8 mouse cellular contexts compared by ENCODE assay signal in genomic region chr17:71474762-71475704, GRCm38 (mm10). TPM values are rescaled to one million over a fixed set of nuclear protein-coding genes. Genes with fewer than 3 reads are reported as not detected.
DNase-seq lines count a peak whose midpoint lies in the region; ATAC-seq lines count a peak whose summit lies in the region.

Gene Smchd1, minus strand, starts transcription at chr17:71475343.

- H3K27me3 ChIP-seq in hindbrain, embryonic 16.5 days (replicated peaks; ENCODE audit: control insufficient read depth, insufficient read depth, low read length) = no peaks in the 10 kb centered on the region

- H3K4me1 ChIP-seq in hindbrain, embryonic 16.5 days (ENCODE audit: control insufficient read depth, insufficient read depth, low read depth, low read length) = peaks cover 11% of the 10 kb centered on the region

- H3K4me3 ChIP-seq in hindbrain, embryonic 16.5 days (ENCODE audit: low read length) = peak within 1 kb of the TSS; percentile 93

- H3K9me3 ChIP-seq in hindbrain, embryonic 16.5 days (ENCODE audit: control insufficient read depth, low read length) = no peaks in the 10 kb centered on the region

- H3K9ac ChIP-seq in hindbrain, embryonic 16.5 days (ENCODE audit: low read depth, low read length) = peak within 1 kb of the TSS; percentile 81

- H3K27ac ChIP-seq in hindbrain, embryonic 16.5 days (ENCODE audit: low read depth, low read length) = peak within 1 kb of the TSS; percentile 93

- peak; percentile 92 for DNase-seq in ZHBTc4 (ENCODE audit: low read depth, low spot score)
- DNase-seq in cerebellum, postnatal 4 days (ENCODE audit: low spot score in 2 of 2) = peak; percentile 85 to 94
- DNase-seq in gastrocnemius, adult 18-20 months (ENCODE audit: low spot score) = peak; percentile 92
- peak; percentile 91 to 93 for DNase-seq in left cerebral cortex, adult 18-20 months (ENCODE audit: low spot score in 2 of 2)
- peak; percentile 96 to 98 for DNase-seq in lung, postnatal 4 days
- peak; percentile 97 for DNase-seq in retina, postnatal 1 day
- peak; percentile 91 for DNase-seq in thymus, postnatal 4 days

- ATAC-seq in hindbrain, embryonic 16.5 days = peak; percentile 97

- no peaks in the 10 kb centered on the region for H3K36me3 ChIP-seq in hindbrain, embryonic 16.5 days (ENCODE audit: control insufficient read depth, insufficient read depth, low read length)

- WGBS in hindbrain, embryonic 16.5 days = under 1% methylated on average over 84 of the region's 109 CpGs

- H3K4me2 ChIP-seq in hindbrain, embryonic 16.5 days (ENCODE audit: low read length) = peak within 1 kb of the TSS; percentile 94

RNA-seq across cellular contexts. Expression of gene Smchd1, which starts in this region (rescaled TPM):
- 1 to 10 TPM; 8.6 to 9.9 TPM for total RNA-seq in gastrocnemius, adult 18-20 months (2021)
- polyA plus RNA-seq in hindbrain, embryonic 16.5 days (2015; fragmentation: Nextera tagmentation; extraction: Ambion mirVana) = 34.6 and 38.0 TPM in 2 replicates
- 10 to 100 TPM; 29.2 to 33.0 TPM for total RNA-seq in left cerebral cortex, adult 18-20 months (2021)

Comparison
In these comparisons a context has a peak if more than half of its experiments do, and no peak if none do; other contexts are left out.
1. Peak in every context shown above with its lines: DNase-seq, ATAC-seq, H3K4me3 ChIP-seq and H3K27ac ChIP-seq.